In the genomic region with DNA sequence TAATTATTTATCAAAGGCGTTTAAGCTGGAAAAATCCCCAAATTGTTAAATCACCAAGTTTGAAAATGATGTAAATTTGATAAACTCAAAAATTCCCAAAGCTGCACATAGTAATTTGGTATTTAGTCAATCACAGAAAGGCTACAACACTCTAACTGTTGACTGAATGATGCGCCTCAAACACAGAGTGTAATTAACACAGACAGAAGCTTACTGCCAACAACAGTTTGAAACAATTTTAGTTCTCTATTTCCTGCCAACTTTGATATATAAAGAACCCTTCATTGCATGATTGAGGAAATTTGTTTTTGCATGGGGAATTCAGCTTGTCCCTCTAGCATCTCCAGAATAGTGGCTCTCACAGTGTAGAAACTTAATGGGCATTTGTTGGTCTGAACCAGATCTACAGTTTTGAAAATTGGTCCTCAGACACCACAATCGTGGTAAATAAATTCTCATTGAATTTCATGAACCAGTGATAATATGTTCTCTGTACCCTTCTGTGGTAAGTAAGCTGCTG, we compare ENCODE assay signal across 25 mouse cellular contexts.
DNase-seq lines count a peak whose midpoint lies in the region; ATAC-seq and TF ChIP-seq lines count a peak whose summit lies in the region.
"Had no signal": no experiment of that assay in that cellular context is flagged by ENCODE, and none has a peak within 500 bp of the region (broad histone marks: within the 10 kb centered on the region; RNA-seq: fewer than 3 reads in every experiment).

No protein-coding gene starts in this region.

- ATAC-seq in forebrain, embryonic 16.5 days: peak; percentile 74
- no peak for ATAC-seq in forebrain, embryonic 13.5 days
- ATAC-seq: hindbrain, embryonic 16.5 days; intestine, embryonic 15.5 days; Patski had no signal

- no peaks in the 10 kb centered on the region for H3K9me3 ChIP-seq in forebrain, embryonic 16.5 days (ENCODE audit: control insufficient read depth, low read length)
- no peaks in the 10 kb centered on the region for H3K9me3 ChIP-seq in forebrain, embryonic 13.5 days (replicated peaks)
- H3K9me3 ChIP-seq: G1E; heart, embryonic 12.5 days; heart, embryonic 15.5 days; hindbrain, embryonic 10.5 days; hindbrain, embryonic 13.5 days; intestine, embryonic 15.5 days had no signal

- H3K4me3 ChIP-seq in forebrain, embryonic 16.5 days (replicated peaks; ENCODE audit: low read length): no peak overlapping the region
- no peak overlapping the region for H3K4me3 ChIP-seq in forebrain, embryonic 13.5 days
- H3K4me3 ChIP-seq: heart, embryonic 12.5 days; heart, embryonic 15.5 days; hindbrain, embryonic 10.5 days; hindbrain, embryonic 13.5 days; intestine, embryonic 15.5 days had no signal

- peak; percentile 2 for DNase-seq in layer of hippocampus, adult 9-11 months
- no peak for DNase-seq in layer of hippocampus, postnatal 25 days (ENCODE audit: extremely low spot score in 1 of 2, low spot score in 1 of 2)
- DNase-seq in brain, embryonic 14.5 days (ENCODE audit: low read depth): peak; percentile 56
- no peak for DNase-seq in urinary bladder, adult 18-20 months (ENCODE audit: low spot score in 2 of 2)
- DNase-seq: adrenal gland, postnatal 14 days; B cell, adult 2 months; cerebellum, adult 18-20 months; cerebellum, adult 9-10 months; cerebellum, postnatal 14 days; gastrocnemius, postnatal 25 days; heart, adult 18-20 months; heart, postnatal 10 days; heart, postnatal 36 days; kidney, adult 11 months had no signal

- no peak for TF ChIP-seq POLR2A in brain, embryonic 14.5 days (IDR thresholded peaks at IDR 0.05; ENCODE audit: borderline replicate concordance, extremely low read depth, insufficient read depth, insufficient read length, poor library complexity, severe bottlenecking)

- H3K4me2 ChIP-seq in forebrain, embryonic 16.5 days (ENCODE audit: low read length): no peak overlapping the region
- H3K4me2 ChIP-seq in forebrain, embryonic 13.5 days: no peak overlapping the region
- H3K4me2 ChIP-seq: heart, embryonic 12.5 days; heart, embryonic 15.5 days; hindbrain, embryonic 13.5 days; intestine, embryonic 15.5 days had no signal

- WGBS in forebrain, embryonic 16.5 days: 34% methylated on average over 3 of the region's 3 CpGs
- WGBS in forebrain, embryonic 13.5 days: 70% methylated on average over 3 of the region's 3 CpGs

- H3K27ac ChIP-seq in forebrain, embryonic 16.5 days (ENCODE audit: low read length): no peak overlapping the region
- no peak overlapping the region for H3K27ac ChIP-seq in forebrain, embryonic 13.5 days
- H3K27ac ChIP-seq: heart, embryonic 15.5 days; hindbrain, embryonic 10.5 days; hindbrain, embryonic 13.5 days; intestine, embryonic 15.5 days had no signal

- no peaks in the 10 kb centered on the region for H3K27me3 ChIP-seq in forebrain, embryonic 16.5 days (replicated peaks; ENCODE audit: control insufficient read depth, insufficient read depth, low read length)
- H3K27me3 ChIP-seq in forebrain, embryonic 13.5 days: no peaks in the 10 kb centered on the region
- H3K27me3 ChIP-seq: CH12.LX; heart, embryonic 12.5 days; heart, embryonic 15.5 days; hindbrain, embryonic 13.5 days; intestine, embryonic 15.5 days; Patski had no signal

- TF ChIP-seq CTCF in brain, embryonic 14.5 days (IDR thresholded peaks at IDR 0.05; ENCODE audit: borderline replicate concordance, extremely low read depth, insufficient read depth, insufficient read length): no peak

- H3K36me3 ChIP-seq in forebrain, embryonic 16.5 days (ENCODE audit: control insufficient read depth, insufficient read depth): no peaks in the 10 kb centered on the region
- no peaks in the 10 kb centered on the region for H3K36me3 ChIP-seq in forebrain, embryonic 13.5 days (ENCODE audit: poor library complexity, severe bottlenecking)
- H3K36me3 ChIP-seq: G1E; heart, embryonic 12.5 days; heart, embryonic 15.5 days; hindbrain, embryonic 10.5 days; hindbrain, embryonic 13.5 days; intestine, embryonic 15.5 days had no signal

- no peak overlapping the region for H3K9ac ChIP-seq in forebrain, embryonic 16.5 days (replicated peaks; ENCODE audit: low read depth, low read length)
- H3K9ac ChIP-seq in forebrain, embryonic 13.5 days: no peak overlapping the region
- H3K9ac ChIP-seq: heart, embryonic 12.5 days; heart, embryonic 15.5 days; hindbrain, embryonic 13.5 days; intestine, embryonic 15.5 days had no signal

- peaks cover 6% of the 10 kb centered on the region; the same call in 1 of the 2 replicates for H3K4me1 ChIP-seq in forebrain, embryonic 16.5 days (replicated peaks; ENCODE audit: control insufficient read depth, insufficient read depth, low read length)
- peaks cover 5% of the 10 kb centered on the region; the same call in 1 of the 2 replicates for H3K4me1 ChIP-seq in forebrain, embryonic 13.5 days
- H3K4me1 ChIP-seq: heart, embryonic 12.5 days; heart, embryonic 15.5 days; hindbrain, embryonic 13.5 days; intestine, embryonic 15.5 days had no signal

Comparison
In these comparisons a context has a peak if more than half of its experiments do, and no peak if none do; other contexts are left out.
1. DNase-seq: peak in layer of hippocampus, adult 9-11 months (single experiment) and brain, embryonic 14.5 days (single experiment); none in layer of hippocampus, postnatal 25 days (0 of 2) and urinary bladder, adult 18-20 months (0 of 2).